Mouse (Mus musculus) cerebellum, adult (tissue): ENCODE measurements at regions not wholly inside any gene's neighbourhood (a gene's known extent, or its start where the extent isn't known, plus 50 kb on each side); places are given as distances from the start of the nearest gene placed in this dataset.
A peak's percentile ranks its signal among the peaks of the same experiment; 100 is the strongest.

ENCODE experiments used
- ATAC-seq: cut with Nextera tagmentation; 2 replicates; pipeline ENCODE4 v1.9.2; 2017; ENCODE audit warnings: mild to moderate bottlenecking, moderate library complexity, mixed read lengths; ENCODE audit not compliant: insufficient number of reproducible peaks, low FRiP score, low TSS enrichment

DNA sequence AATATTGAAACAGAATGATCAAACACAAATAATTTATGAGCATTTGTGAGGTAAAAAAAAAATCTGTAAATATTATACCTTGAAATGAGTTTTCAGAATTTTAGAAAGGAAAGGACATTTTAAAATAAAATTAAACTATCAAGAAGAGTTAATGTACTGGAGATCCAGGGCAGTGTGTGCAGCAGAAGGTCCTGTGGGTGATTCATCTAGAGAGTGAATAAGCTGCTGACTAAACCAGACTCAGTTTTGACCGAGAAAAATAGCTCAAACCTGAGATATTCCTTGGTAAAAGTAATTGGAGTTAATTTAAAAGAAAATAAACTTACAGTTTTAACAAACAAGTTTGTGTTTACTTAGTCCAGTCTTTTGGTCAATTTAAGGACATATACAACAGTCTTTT, 1118.6 kb upstream of the Celf2 start:
- no peak for ATAC-seq

DNA sequence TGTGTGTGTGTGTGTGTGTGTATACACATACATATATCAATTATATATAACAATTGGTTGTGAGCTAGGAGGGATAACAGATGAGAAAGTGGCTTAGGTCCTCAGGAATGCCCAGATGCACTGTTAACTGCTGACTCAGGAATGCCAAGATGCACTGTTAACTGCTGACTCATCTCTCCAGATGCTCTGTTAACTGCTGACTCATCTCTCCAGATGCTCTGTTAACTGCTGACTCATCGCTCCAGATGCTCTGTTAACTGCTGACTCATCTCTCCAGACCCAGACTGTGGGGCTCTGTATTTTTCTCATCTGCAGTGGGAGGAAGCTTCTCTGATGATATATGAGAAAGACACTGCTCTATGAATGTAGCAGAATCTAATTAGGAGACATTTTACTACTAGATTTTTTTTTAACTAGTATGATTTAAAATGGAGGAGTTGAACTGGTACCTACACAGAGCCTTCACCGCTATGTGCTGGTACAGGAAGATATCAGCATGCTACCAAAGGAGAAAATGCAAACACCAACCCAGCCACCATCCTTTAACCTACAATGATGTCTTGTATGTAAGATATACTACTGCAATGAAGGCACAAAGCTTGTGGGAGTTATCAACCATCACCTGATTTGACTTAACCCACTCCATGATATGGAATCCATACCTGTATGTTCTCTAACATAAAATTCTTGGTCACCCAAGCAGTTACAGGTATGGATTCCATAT, 1119.3 kb upstream of the Celf2 start:
- ATAC-seq, result no peak

DNA sequence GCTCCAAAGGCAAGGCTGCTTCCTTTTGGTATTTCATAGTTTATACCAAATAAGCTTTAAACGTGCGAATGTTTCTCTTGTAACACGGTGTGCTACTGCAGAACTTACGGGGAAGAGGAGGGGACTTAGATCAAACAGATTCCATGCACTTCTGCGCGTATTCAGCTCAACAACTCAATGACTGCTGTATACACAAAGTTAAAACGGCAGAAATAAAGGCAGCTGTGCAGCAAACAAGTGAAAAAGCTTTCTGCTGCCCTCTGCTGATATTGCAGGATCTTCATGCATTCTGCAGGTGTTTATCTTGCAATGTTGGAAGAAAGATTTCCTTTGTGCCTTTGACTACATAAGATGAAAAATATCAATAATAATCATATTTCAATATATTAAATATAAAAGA, 1128.7 kb upstream of the Celf2 start:
- ATAC-seq, result no peak

DNA sequence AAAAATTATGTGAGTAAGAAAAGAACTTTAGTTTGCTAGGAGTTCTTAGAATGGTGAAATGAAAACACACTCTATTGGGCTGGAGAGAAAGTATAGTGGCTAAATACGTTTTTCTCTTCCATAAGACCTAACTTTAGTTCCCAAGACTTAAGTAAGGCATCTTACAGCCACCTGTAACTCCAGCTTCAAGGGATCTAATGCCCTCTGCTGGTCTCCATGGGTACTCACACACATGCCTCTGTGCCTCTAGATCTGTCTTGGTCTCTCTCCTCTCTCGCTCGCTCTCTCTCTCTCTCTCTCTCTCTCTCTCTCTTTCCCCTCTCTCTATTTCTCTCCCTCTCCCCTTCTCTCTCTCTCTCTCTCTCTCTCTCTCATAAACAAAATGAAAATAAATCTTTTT, 1129.9 kb upstream of the Celf2 start:
- no peak for ATAC-seq

DNA sequence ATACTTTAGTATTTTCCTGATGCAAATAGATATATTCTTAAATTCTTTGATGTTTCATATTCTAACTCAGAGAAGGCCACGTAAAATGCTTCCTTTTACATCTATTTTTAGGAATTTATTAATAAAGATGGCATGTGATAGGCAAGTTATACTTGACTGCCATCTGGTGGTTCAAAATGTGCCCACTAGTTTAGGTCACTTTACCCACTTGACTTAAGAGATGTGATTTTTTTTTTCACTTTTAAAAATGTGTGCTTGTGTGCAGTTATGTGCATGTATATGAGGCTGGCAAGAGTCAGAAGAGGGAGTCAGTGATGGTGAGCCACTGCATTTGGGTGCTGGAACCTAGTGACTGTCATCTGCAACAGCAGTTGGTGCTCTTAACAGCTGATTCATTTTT, 1136.1 kb upstream of the Celf2 start:
- no peak for ATAC-seq

DNA sequence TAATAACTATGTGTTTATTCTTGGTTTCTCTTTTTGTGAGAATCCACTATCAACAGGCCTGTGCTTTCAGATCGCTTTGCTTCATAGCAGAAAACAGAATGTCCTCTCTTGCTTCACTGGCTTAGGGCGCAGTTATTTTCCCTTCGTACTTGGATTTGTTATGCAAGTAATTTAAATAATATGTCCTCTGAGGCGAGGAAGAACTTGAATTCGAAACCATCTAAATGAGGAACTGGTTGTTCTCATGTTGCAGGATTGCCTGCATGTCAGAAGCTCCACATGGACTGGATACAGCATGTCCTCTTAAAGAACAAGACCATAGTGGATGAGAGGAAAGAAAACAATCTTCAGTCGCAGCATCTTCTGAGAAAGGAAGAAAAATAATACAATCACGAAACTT, 1151.2 kb upstream of the Celf2 start:
- no peak for ATAC-seq

DNA sequence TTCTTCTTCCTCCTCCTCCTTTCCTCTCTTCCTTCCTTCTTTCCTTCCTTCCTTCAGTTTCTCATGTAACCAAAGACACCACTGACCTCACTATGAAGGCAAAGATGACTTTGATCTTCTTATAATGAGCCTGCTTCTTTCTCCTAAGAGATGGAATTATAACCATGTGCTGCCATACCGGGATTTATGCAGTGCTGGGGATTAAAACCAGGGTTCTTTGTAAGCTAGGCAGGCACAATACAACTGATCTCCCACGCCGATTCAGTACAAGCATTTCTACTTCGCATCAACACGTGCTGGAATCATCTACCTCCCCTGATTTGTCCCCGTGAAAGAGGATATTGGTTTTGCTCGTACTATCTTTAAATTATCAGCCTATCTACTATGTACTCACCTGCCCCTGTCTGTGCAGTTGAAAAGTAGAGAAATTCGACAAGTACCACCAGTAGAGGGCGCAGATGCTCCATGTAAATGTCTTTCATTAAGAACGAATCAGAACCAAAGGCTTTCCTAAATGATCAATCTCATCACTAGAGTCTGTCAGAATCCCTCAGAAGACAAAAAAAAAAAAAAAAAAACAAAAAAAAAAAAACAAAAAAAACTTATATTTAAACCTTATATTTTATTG, 1164.5 kb upstream of the Celf2 start:
- ATAC-seq, result peak; percentile 64; the same call in 1 of the 2 replicates

DNA sequence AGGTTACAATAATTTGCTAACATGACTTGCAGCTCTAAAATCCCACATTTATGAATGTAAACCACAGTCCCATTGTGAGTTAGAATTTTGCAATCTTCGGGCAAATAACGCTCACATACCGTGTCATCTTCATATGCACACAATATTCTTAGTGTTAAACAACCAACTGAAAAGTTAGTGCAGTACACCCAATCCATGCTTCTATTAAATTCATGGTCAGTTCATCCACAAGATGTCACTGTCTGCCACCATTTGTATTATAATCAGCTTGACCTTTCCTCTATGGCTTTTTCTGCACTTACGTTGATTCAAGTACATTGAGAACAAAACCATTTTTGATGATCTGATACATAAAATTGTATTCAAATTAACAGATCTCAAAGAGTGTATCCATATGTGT, 1166.2 kb upstream of the Celf2 start:
- ATAC-seq, result no peak

DNA sequence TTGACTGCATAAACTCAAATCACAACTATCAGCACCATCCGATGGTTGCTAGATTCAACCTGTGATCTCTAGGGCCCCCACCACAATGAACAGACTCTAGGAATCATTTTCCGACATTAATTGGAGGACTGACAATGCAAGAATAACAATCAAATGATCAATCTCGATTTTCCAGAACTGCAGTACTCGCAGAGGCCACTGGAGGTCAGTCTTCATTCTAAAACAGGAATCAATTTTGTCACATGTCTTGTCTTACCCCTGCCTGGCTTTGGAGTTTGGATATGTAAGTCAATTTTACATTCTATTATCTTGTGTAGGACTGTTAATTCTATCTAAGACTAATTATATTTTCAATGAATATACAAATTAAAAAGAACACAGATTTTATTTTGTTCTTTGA, 1167.2 kb upstream of the Celf2 start:
- ATAC-seq, result no peak

DNA sequence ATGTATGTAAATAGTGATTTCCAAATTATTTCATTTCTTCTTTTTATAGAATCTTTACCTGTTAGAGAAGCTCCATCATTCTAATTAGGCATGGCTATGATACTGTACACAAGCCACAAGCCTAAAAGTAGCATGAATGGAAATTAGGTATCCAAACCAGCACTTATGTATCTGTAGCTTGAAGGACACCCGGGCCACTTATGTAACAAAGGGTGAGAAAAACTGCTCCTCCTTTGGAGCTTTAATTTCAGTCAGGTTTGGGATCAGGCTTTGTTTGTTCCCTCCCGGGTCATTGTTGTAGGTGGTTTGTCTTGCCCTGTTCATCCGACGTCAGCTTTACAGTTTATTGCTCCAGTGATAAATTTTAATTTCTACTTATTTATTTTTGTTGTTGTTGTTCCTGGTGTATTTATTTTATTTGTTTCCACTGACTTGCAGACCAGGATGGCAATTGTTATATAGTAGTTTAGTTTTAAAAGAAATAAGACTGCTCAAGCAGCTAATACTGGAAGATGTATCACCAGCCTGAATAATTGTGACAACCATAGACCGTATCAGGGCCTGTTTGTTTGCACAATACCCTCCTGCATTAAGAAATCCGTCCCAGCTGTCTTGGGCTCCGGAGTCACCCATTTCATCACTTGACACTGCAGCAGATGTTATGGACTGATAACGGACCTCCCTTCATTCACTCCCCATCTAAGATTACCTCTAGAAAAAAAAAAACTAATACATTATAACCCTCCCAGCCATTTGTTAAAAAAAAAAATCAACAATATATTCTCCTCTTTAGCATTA, 1181.7 kb upstream of the Celf2 start:
- ATAC-seq, result no peak

DNA sequence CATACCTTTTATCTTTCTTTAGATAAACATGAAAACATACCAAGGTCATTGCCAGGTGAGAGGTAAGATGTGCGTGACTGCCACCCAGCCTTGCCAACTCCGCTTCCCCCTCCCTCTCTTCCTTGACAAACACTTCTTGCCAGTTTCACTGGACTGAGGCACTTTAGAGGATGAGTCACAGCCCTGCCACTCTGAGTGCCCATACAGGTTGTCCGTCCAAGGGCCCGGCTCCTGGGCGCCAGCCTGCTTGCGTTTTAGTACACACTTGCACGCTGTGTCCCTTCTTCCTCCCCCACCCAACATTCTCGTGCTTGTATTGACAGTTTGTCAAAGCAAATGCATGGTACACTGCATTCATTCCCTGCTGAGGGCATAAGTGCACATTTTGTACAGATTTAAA, 1151.7 kb upstream of the 4930412O13Rik start:
- no peak for ATAC-seq

DNA sequence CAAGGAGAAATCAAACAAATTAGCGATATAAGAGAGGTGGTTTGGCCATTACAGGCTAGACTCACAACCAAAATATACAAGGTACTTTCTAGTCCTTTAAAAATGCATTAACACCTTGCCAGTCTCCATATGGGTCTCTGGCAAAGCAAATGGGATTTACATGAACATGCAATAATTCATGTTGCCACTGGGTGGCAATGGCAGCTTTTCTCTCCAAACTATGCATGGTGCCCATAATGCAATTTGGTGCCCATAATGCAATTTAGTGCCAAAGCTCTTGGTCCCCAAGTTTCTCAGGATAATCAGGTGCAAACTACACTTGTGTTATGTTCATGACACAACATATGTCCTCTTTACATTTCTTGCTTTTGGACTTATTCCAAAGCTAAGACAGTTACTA, 1126.9 kb upstream of the 4930412O13Rik start:
- no peak for ATAC-seq

DNA sequence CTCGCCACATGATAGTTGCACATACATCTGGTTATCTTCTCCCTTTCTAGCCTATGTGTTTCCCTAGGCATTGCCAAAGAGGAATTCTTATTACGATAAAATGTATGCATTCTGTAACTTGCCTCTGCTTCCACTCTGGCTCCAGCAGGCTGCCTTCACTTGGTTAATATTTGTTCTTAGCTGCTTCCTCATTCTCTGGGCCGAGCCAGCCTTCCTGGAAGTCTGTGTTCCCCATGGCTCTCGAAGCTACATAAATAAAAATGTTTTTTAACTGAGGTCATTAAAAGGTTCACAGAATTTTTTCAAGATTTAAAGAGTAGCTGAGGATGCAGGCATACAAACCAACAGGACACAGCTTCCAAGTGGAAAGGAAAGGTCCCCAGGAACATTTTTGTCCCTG, 1124.5 kb upstream of the 4930412O13Rik start:
- ATAC-seq, result no peak

DNA sequence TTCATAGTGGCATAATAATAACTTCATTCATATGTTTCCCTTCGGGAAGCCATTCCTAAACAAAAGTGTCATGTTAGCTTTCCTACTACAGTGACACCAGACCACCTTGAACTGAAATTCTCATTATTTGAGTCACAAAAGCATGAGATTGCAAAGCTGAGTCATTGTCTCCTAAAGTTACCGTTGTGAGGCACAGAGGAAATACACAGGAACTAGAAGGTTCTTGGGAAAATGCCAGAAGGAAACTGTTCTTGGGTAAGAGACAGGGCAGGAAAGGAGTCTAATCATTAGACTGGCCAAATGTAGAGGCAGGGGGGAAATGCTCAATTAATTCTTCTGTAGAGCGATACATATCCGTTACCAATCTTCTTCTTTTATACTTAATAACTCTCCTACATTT, 1110.4 kb upstream of the 4930412O13Rik start:
- no peak for ATAC-seq

DNA sequence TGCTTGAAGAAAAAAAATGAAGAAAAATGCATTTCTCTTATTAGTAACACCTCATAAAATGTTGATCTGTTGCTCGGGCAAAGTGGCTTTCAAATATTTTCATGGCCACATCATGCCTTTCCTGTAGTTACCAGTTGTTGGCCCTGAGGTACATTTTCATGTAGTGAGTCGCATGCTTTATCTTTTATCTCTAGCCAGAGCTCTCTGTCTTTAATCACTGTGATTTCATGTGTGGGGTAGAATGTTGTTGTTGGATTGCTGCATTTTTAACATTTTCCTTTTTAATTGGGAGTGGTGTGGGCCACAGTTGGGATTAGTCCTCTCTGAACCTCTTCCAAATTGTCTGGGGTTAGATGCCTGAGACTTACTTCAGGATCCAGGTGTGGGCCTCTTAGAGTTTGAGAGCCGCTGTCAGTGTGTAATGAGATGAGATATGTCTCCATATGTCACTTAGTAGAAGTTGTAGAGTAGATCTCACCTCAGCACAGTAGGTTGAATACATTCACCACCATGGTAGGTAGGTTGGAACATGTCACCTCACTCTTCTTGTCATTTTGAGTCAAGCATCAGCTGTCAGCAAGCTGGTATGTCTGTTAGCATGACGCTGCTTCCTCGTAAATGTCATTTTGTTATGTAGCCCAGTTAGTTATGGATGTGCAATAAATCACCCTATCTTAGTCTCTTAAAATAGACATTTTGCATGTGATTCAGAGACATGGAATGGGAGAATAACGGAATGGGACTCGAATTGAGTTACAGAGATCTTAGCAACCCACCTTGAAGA, 1099.7 kb upstream of the 4930412O13Rik start:
- no peak for ATAC-seq

DNA sequence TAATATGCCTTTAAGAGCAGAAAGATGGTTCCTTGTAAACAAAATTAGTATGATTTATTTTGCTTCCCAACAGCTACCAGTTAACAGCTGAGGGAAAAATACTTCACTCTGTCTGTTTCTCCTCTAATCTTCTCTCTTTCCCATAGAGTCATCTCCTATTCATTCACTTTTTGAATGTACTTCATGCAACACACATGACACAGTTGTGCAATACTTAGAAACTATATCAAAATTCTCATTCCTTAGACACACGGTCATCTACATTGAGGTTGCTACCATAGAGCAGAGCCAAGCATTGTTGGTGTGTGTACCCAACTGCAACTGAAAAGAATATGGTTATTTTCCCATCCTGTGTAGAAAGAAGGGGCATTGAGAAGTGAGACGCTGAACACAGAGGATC, 1098.8 kb upstream of the 4930412O13Rik start:
- no peak for ATAC-seq

DNA sequence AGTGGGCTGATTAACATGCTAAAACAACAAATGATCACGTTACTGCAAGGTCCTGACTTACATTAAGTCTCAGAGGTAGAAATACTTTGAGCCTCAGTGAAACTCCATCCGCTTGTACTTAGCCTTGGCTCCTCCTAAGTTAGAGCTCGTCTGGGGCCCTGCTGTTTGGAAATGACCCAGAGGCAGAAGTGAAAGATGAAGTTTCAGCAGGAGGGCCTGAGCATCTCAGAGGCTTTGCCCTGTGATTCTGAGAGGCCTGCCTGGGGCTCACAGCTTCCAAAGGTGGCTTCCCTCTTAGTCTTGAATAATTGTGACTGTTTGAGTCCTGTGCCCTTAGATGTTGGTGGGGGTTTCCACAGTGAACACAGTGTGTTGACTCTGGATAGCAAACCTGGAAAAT, 1079.0 kb upstream of the 4930412O13Rik start:
- ATAC-seq, result no peak

DNA sequence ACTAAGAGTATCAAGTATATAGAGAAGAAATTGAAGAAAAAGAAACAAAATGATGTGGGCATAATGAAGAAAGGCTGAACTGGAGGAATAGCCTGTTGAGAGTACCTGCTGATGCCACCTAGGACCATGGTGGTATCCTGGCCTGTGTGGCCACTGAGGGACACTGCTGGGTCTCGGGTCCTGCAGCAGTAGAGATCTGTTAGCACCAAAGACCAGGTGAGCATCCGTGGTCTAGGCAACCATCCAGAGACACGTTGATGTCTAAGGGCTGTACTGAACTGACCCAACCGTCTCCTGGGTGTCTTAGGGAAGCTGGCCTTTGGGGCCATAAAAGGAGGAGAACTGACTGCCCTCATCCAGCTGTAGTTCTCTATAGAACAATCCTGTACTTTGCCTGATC, 1071.4 kb upstream of the 4930412O13Rik start:
- no peak for ATAC-seq

DNA sequence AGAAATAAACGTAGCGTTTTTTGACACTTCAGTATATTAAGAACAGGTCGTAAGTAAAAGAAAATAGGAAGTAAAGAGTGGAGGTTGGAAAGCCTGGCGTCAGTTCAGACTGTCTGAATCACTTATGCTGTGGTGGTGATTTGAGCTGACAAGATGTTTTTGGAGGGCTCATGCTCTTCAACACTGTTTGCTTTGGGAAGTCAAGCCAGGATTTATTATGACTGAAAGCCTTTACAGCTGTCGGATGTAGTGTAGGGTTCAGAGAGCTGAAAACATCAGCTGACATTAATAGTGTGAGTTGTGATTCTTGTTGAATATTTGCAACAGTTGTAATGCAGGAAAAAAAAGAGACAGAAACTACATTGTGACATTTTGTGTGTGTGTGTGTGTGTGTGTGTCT, 1062.9 kb upstream of the 4930412O13Rik start:
- ATAC-seq, result no peak

DNA sequence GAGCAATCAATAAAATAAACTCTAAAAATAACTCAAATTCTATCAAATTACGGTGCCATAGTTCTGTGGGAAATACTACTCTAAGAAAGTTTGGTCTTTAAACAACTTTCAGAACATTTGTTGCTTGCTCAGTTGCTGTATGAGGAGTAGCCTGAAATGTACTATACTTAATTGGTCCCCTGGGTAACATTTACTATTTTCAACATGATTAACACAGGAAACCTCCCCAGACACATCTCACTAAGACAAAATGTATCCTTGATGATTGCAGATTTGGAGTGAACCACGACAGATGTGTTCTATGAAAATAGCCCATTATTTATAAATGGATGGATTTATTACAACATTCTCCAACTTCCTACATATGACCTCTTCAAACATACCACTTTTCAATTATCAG, 1055.6 kb upstream of the 4930412O13Rik start:
- ATAC-seq, result no peak
